Mouse (Mus musculus): Measurements from ENCODE around the gene Gprc5c.

DNA sequence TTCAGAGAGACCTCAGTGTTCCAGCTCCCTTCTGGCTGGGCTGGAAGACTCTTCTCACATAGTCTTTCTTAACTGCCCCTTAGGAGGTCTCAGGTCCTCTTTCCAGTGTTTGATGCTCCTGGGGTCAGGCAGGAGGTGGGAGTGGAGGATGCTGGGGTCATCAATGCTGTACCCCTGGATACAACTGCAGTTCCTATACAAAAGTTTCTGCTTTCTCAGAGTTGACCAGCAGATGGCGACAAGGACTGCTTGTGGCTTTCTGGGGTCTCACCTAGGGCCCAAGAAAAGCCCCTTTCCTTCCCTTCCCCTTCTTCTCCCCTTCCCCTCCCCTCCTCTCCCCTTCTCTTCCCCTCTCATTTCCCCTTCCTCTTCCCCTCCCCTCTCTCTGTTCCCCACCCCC is 29.6 kb downstream of the Gprc5c start:
- TF ChIP-seq CTCF (IDR thresholded peaks at IDR 0.05) = peak; percentile 70
- TF ChIP-seq EP300 (IDR thresholded peaks at IDR 0.05) = no peak

Data from lung, postnatal 0 days (tissue).